Mouse (Mus musculus): ENCODE measurements around the gene Klf9.

DNA sequence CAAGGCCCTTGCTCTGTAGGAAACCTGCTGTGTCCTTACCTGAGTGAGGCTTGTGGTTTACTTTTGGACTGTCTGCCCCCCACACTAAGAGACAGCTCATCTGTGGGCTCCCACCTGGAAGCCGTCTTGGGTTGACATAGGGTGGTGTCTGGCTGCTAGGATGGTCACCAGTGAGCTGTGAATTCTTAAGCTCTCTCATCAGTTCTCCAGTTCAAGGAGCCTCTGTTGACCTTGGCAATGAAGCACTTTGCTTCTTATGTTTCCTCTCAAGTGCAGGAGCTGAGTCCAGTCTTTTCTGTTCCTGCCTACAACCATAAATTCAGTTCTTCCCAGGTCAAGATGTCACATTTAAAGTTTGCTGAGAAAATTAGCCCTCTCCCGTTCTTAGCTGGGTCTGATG, 34.5 kb downstream of the Klf9 start:
- no peak for TF ChIP-seq CTCF (IDR thresholded peaks at IDR 0.05; ENCODE audit: insufficient read depth, low read length)
- TF ChIP-seq POLR2A (IDR thresholded peaks at IDR 0.05; ENCODE audit: borderline replicate concordance, extremely low read depth, low read depth, low read length), result no peak

All from lung, adult 2 months (tissue).